Mouse (Mus musculus): ENCODE results near the gene Thumpd3.

The Thumpd3 gene

DNA sequence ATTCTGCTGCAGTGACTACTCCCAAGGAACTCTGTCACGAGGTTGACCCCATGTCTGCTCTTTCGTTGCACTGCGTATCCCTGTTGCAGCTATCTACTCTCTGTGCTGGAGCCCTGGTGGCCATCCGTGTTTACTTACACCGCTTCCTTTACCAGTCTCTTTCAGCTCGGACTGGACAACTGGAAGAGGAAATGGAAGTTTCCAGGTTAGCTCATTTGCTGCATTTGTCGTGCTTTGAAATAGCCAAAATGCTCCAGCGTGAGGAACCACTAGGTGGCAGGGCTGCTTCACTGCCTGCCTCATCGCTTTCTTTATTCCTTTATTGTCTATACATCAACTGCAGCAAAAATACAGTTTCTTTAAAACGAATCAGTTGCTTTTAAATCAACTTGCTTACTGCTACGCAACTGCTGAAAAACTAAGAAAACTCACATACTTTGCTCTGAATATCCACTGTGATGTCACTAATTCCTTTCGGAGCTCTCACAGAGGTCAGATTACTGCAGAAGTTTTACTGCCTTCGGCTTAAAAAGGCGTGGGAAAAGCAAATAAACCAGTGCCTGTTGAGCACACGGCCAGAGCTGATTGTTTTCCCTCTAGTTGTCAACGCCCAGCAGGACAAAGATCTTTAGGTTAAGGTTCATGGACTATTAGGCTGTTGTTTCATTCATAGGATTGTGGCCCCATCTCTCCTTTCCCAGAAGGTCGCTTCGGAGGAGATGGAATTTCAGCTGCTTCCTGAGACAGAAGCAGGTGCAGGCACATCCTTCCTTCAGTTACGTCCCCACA lies 7.9 kb upstream of the Thumpd3 start:
- peak; percentile 66 for DNase-seq (ENCODE audit: inconsistent ontology term)

DNA sequence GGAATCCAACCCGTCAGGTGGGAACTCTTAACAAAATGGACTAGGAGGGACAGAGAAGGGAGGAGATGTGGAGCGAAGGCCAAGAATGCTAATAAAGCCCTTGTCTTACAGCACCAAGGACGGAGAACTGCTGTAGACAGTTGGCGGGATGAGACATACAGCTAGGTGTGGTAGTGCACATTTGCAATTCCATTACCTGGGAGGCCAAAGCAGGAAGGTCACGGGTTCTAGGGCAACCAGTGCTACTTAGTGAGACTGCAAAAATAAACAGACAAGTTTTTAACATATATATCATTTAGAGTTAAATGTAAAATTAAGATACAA lies 7.3 kb upstream of the Thumpd3 start:
- no peak for DNase-seq (ENCODE audit: inconsistent ontology term)

DNA sequence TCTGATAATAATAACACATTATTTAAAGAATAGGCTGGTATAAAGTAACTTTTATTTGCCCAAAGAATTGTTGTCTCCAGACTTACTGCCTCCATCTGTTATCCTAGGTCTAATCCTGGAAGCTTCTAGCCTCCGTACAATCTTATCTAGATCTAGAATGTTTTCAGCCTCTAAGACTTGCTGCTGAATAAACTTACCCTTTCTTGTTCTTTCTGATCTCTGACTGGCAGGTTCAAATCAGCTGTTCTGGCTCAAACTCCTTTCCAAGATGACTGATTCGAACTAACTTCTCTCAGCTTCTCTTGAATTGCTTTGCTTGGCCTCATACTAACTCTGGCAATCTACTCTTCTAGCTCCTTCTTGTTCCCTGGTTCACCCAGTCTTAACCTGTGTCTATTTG lies 5.7 kb upstream of the Thumpd3 start:
- no peak for DNase-seq (ENCODE audit: inconsistent ontology term)

DNA sequence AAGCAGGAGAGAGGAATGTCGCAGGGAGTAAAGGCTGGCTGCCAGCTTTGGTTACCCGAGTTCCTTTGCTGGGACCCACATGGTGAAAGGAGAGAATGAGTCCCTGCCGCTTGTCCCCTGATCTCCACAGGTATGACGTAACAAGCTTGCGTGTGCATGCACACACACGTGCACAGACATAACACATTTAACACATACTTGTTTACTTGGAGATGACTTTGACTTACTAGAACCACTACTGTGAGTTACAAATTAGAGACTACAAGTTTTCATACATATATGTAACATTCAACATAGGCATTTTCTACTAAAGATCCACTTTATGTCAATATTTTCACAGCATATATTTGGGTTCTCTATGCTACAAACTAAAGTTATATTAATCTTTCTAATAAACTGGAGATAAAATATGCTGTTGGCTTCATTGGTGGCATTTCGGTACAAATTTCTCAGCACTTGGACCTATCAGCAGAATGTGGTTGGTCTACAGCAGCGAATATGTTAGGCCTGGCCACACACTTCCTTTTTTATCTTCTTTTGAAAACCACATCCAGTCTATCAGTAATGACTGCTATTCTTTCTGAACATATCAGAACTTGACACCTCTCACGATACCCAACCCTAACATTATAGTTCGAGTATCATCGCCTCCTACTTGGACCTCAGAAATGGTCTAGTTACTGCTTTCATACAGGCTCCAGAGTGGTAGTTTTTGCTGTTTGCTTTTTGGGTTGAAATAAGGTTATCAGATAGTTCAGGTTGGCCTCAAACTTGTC lies 4.6 kb upstream of the Thumpd3 start:
- DNase-seq (ENCODE audit: inconsistent ontology term), result no peak

DNA sequence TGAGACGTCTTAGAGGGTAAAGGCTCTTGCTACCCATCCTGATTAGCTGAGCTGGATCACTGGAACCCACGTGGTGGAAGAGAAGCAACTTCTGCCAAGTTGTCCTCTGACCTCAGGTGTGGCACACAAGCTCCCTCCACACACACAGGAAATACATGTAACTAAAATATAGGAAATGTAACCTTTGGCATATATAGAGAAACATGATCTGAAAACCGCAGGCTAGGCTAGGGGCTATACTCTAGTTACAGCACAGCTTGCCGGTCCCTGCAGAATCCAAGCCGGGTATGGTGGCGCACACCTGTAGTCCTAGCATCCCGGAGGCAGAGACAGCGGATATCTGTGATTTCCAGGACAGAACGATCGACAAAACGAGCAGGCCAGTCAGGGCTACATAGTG lies 450 bp upstream of the Thumpd3 start:
- DNase-seq (ENCODE audit: inconsistent ontology term), result no peak

DNA sequence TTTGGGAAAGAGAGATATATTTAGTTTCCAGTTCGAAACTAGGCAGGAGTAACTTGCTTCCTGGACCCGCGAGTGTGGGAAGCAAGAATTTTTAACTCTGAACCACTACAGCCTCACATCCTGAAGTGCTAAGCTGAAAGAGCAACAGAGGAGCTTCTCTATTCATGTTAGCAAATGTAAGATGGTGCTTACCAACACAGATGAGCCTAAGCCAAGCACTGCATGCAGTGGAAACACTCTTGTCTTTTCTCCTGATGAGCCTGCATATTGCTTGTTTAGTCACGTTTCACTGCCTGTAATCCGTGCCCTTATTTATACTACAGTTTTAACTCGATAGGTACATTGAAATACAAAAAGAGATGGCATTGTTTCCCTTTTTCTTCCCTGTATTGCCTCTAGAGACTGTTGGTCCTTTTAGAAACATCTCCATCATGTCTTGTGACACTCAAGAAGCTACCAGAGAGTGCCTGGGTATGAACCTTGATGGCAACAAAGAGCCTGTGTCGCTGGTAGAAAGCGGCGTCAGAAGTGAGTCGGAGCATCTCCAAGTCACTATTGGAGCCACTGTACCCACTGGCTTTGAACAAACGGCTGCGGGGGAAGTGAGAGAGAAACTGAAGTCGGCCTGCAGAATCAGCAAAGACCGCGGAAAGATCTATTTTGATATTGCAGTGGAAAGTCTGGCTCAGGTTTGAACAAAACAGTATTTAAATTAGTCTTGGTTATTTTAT lies 1.2 kb downstream of the Thumpd3 start:
- DNase-seq (ENCODE audit: inconsistent ontology term), result no peak

DNA sequence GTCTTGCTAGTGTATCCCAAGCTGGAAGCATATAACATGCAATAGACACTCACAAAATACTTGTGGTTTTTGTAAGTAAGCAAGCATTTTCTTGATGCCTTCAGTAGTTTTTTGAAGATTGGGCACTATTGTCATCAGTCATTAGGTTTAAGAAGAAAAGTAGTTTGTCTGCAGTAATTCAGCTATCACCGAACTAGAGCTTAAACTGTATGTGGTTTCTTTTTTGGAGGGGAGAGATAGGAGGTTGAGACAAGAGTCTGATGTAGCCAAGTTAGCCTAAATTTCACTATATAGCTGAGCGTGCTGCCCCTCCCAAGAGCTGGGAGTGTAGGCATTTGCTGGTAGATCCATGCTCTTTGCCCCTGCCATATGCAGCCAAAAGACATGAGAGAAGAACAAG lies 2.3 kb downstream of the Thumpd3 start:
- no peak for DNase-seq (ENCODE audit: inconsistent ontology term)

DNA sequence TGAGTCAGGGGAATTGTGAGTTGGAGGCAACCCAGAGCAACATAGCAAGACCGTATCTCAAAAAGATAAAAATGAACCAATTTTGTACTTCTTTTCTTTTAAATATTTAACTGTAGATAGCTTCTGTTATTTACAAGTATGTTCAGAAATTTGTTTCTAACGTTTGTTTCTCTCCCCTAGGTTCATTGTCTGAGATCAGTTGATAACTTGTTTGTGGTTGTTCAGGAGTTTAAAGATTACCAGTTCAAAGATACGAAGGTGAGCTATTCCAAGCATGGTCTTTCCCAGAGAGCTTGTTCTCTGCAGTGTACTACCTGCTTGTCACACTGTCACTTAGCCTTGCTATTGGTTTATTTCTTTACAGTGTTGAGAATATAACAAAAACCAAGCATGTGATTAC lies 3.1 kb downstream of the Thumpd3 start:
- no peak for DNase-seq (ENCODE audit: inconsistent ontology term)

DNA sequence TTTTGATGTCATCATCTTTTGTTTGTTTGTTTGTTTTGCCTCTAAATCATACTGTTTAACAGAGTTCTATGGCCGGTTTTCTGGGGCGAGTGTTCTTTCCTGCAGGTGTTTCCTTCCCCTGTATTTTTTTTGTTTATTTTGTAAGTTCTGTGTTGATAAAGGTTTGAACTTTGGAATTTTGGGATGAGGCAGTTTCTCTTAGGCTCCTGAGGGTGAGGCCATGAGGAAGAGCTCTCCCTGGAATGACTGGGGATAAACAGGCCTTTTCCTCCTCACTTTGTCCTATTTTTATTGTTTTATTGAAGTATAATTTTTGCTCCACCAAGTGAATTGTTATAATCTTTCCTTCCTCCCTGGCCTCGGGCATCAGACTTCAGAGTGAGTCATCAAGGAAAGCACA lies 6.9 kb downstream of the Thumpd3 start:
- DNase-seq (ENCODE audit: inconsistent ontology term), result no peak

DNA sequence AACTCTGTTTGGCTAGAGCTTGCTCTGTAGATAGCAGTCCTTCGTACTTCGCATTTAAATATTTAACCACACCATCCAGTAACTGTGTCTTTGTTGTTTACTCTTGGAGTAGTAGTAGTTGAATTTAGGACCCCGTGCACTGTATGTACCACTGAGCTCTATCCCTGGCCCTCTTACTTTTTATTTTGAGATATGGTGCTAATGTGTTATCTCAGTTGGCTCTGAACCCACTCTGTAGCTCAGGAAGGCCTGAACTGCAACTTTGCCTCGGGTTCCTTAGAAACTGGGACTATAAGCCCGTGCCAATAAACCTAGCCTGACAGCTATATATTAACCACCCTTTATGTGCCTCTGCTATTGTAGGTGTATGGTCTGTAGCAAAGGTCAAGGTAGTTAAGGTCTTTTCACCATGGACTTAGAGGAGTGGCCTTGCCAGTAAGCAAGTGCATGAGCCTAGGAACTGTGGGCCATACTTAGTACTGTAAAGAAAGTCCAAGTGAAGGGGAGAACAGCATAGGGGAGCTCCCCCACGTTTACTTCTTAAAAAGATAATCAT lies 8.6 kb downstream of the Thumpd3 start:
- DNase-seq (ENCODE audit: inconsistent ontology term), result no peak

DNA sequence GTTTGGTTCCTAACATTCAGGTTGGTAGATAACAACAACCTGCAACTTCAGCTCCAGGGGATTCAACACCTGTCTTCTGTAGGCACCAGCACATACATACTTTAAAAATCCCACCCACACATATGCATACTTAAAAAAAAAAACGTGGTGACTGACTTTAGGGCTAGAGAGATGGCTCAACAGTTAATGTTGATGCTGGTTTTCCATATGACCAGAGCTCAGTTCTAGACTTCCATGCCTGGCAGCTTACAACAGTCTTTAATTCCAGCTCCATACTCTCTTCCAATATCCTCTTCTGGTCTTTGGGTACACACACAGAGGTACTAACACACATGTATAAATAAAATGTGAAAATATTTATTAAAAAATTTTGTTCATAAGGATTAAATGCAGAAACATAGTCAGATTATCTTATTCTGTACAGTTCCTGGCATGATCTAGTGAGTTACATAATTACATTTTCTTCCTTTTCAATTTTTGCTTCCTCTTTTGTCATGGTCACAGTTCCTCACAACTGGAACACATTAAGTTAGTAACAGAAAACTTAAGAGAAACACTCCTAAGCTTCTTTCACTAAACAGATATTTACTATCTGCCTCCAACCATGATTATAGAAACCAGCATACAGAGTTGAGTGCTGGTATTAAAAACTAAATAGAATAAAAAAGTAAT lies 15.0 kb downstream of the Thumpd3 start:
- DNase-seq (ENCODE audit: inconsistent ontology term), result no peak

DNA sequence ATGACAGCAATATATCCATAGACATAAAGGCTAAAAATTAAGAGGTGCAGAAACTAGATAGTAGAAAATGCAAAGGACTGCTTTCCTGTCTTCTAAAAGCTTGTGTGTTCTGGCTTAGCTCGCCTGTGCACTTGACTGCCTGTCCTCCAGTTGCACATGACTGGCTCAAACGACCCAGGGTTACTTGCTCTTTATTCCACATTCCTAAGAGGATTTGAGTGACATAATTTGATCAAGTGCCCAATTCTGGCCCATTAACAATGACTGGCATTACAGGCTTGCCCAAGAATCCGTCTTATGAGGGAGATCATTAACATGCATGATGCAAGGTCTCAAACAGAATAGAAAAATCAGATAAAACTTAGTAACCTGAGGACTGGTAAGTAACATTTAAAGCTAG lies 16.2 kb downstream of the Thumpd3 start:
- DNase-seq (ENCODE audit: inconsistent ontology term), result peak; percentile 95

DNA sequence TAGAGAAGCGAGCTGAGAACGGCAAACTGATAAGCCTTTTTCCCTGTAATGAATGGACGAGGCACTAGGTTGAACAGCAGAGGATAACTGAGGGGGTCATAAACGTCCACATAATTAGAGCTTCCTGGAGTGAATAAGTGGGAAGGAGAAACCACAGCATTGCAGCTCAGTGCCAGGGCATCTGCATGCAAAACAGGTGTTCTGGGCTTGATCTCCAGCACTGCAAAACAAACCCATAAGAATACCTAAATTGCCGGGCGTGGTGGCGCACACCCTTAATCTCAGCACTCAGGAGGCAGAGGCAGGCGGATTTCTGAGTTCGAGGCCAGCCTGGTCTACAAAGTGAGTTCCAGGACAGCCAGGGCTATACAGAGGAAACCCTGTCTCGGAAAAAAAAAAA lies 17.3 kb downstream of the Thumpd3 start:
- DNase-seq (ENCODE audit: inconsistent ontology term), result no peak

DNA sequence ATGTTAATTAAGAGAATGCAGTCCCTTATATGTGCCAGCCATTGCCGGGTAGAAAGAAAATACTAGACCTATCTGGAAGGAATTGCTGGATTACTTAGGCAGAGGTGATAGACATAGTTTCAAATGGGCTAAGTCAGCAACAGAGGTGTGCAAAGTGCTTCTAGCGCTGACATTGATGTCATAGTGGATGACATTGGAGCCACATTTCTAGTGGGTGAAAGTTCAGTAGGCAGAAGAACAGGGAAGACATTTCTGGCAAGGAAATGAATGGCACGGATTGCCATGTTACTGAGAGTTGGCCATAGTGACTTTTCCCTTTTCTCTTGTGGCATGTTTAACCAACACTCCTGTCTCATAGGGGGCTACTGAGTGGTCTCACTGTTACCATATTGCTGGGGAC lies 19.2 kb downstream of the Thumpd3 start:
- no peak for DNase-seq (ENCODE audit: inconsistent ontology term)

DNA sequence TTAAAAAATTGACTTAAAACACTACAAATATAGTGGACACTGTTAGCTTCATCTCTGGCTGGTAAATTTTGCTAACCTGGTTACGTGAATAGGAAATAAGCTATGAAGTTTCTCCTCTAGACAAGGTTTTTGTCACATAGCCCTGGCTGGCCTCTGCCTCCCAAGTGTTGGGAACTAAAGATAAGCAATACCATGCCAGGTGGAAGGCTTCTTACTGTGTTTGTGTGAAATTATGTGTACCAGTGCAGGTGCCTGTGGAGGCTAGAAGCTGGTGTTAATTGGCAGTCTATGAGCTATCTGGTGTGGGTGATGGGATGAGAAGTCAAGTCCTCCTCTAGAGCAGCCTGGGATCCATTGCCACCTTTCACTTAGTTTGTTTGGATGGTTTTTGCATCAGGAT lies 23.1 kb downstream of the Thumpd3 start:
- DNase-seq (ENCODE audit: inconsistent ontology term), result no peak

DNA sequence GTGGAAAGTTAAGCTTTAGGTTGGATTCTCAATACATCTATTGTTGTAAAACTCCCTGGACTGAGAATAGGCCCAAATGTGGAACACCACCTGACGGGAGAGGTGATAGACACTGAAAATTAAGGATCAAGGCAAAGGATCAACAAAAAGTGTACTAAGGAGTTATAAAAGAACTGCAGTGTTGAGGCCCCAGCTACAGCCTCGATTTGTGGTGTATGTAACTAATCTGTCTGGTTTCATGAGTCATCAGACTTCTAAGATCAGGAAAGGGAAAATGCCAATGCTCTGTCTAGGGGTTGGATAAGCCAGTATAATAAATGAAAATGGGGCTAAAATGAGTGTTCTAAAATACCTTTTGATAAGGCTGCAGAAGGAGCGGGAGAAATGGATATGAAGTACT lies 29.2 kb downstream of the Thumpd3 start:
- peak; percentile 41 for DNase-seq (ENCODE audit: inconsistent ontology term)

DNA sequence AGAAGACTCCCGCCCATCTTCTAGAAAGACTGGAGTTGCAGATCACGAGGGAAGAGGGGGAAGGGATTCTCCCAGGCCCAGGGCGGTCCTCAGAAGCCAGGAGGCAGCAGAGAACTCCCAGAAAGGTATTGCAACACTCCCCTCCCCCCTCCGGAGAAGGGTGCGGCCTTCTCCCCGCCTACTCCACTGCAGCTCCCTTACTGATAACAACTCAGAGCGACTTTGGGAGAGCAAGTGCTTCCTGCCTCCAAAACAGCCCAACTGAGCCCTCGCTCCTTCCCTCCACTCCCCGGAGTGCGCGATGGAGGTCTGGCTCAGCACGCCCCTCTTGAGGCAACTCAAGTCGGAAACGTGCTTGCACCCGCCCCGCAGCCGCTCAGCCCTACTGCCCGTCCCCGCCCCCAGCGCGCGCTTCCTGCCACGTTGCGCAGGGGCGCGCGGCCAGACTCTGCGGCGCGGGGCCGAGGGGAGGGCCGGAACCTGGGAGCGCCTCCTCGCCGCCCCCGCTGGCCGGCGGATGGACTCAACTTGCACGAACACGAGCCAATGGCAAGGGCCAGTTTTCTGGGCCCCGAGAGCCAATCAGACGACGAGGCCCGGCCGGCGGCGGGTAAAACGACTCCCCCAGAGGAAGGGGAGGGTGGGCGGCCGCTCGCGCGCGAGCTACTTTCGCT lies 30.1 kb downstream of the Thumpd3 start:
- peak; percentile 100 for DNase-seq (ENCODE audit: inconsistent ontology term)

DNA sequence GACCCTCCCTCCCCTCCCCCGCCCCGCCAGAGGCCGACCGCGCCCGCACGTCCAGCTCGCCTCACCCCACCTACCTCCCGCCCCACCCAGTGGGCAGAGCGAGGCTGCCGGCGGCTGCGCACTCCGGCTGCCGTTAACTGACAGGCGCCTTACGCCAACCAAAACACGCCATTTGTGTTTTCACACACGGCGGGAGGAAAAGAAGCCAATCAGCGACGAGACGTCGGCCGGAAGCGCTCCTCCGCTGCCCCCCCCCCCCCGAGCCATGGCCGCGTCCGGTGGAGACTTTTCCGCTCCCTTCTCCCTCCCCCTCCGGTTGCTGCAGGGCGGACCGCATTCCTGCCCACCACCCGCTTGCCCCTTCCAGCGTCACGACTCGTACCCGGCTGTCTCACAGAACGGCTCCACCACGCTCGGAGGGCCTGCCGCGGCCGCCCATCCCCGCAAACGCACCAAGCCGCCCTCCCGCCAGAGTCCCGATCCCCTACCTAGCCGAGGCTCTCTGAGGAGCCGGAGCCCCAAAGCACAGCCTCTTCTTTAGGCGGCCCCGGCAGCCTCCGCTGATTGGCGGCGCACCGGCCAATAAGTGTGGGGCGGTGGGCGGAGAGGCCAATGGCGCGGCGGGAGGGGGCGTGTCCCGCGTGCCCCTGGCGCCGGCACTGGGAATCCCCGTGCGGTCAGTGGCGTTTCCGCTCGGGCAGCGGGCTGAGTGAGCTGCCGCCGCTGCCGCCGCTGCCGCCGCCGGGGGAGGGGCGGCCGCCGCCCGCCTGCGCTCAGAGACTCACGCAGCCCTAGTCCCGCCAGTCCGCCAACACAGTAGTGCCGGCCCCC lies 30.9 kb downstream of the Thumpd3 start, which contains the start of gene Setd5:
TSS of gene Setd5 (plus strand) at position 680 of the 831 bp plus-strand sequence.
- peak; percentile 99 for DNase-seq (ENCODE audit: inconsistent ontology term)

DNA sequence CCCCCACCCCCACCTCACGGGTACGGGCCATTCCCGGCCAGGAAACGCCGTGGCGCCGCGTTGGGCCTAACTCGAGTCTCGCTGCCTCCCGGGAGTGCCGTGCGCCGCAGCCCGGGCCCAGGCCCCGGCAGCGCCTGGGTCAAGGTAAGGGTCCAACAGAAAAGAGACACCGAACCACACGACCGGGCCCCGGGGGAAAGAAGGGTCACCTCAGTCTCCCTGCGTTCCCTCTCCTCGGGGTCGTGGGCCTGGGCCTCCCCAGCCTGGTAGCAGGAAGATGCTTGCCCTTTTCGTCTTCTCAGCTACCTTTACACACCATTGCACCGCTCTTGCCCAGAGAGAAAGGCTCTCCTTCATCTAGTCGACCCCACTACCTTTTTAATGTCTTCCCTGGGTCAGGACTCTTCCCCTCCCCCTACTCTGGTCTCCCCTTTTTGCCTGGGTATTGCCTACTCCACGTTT lies 31.6 kb downstream of the Thumpd3 start:
- no peak for DNase-seq (ENCODE audit: inconsistent ontology term)

DNA sequence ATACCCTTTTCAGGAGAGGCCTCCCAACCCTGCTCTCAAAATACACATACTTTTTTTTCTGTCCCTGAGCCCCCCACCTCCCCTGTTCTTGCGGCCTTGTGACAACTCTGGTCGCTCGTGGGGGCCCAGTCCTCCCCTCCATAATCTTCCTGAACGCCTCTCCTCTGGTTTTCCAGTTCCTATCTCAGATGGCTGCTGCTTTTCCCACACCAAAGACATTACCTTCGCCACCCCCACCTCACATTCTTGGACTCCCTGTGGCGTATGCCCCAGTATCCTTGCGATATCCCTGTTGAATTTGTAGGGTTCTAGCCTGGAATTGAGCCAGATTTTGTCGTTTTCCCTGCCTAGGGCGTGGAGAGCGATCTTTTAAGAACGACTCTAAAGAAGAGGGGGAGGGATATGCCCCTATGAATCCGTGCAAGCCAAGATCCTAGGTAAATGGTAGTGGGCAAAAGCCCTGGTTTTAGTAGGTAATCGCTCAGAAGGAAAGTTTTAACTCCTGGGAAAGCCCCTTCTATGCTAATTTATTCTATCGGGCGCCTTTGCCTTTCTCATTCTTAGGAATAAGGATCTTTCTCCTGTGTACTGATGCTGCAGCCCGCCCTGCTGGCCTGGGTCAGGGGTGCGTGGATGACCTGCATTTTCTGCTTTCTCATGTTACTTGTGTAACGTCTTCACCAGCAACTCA lies 32.2 kb downstream of the Thumpd3 start:
- DNase-seq (ENCODE audit: inconsistent ontology term), result peak; percentile 51

Measured in Muller cell, postnatal 12 days (primary cell).